Mouse (Mus musculus) layer of hippocampus, postnatal 14 days (tissue): ENCODE results near the gene Medag. TPM values are rescaled to one million over a fixed set of nuclear protein-coding genes. Genes with fewer than 3 reads are reported as not detected.
A peak's percentile ranks its signal among the peaks of the same experiment; 100 is the strongest.

Source experiments
- DNase-seq, 2 experiments: peaks; one replicate each; pipeline ENCODE4 v3.0.0; 2021 to 2022; ENCODE audit warnings: low spot score in 2 of 2, mixed read lengths in 1 of 2
- total RNA-seq, 2 experiments: library from RNA; stranded (reverse); gene quantifications; 2 replicates each; pipeline ENCODE4 v1.2.3; 2021

Medag gene
- total RNA-seq, 2 experiments from 2014 or later = 1.6 to 1.7 TPM

DNA sequence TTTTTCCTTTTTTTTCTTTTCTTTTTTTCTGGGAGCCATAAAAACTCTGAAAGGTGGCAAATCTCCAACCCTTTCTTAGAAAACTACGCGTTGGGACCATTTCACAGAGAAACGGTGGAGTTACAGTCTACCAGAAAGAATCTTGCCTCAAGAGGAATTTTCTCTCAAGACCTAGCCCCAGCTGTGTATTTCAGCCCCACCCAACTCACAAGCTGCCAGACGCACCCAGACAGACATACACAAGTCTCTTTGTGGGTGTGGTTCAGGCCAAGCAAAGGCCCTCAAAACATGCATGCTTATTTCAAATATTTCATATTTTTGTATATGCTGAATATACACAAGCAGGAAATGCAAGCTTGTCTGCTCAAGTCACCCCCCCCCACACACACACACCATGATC is 29.6 kb upstream of the Medag start:
- DNase-seq = no peak

- no peak for DNase-seq
Observed at GRCm38 (mm10) chr5:149382601-149383000, 28.9 kb upstream of the Medag start.

DNA sequence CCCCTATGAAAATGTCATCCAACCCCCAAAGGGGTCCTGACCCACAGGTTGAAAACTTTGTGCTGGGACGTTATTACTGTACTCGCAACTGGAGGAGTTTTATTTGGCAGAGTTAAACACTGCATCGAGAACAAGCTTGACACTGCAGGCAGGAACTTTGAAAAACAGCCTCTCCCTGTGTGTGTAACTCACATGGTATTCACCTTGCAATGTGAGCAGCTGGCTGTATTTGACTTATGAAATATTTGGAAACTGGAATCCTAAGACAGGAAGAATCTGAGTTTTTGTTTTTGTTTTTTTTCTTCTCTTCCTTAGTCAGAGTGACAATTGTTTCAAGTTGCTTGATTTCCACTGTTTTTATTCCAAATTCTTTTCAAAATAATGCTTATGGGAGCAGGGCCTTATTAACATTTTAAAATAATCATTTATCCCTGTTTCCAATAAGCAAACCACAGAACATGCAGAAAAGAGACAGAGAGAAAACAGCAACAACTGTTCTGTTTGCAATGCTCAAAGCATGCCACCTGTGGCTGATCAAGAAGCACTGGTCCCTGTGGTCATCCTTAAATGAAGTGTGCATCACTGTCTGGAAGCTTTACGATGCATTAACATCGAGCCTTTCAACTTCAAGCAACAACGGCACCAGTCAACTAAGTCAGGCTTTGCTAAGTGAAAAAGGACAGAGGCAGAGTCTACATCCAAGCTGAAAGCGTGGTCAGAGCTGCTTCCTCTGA is 26.2 kb upstream of the Medag start:
- no peak for DNase-seq

- no peak for DNase-seq
Observed at GRCm38 (mm10) chr5:149386294-149386850, 25.2 kb upstream of the Medag start.

GRCm38 (mm10) chr5:149388947-149389346 is 22.6 kb upstream of the Medag start:
- no peak for DNase-seq

DNA sequence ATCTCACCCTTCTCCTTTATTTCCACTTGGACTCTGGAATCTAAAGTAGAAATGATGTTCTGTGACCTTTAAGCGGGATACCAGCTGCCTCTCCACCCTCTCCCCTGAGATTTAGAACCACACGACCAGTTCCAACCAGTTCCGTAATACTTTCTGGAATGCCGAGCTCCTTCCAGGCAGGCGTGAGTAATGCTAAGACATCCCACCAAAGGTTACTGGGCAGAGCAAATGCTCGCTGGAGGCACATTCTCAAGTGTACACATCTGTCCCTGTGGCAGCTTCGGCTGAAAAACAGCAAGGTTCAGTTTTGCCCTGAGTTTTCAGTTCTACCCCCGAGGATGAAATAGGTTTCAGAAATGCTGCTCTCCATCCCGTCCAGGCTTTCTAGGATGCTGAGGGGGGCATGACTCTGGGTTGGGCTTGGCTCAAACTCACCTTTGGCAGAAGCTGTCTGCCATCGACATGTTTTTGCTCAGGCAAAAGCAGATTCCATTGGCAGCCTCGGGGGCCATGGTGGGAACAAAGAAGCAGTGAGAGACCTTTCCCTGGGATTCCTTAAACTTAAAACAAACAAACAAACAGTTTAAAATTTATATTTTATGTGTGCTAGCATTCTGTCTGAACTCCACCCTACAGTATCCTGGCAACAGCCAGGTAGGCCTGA is 21.9 kb upstream of the Medag start:
- no peak for DNase-seq

- no peak for DNase-seq
Observed at GRCm38 (mm10) chr5:149391574-149392375, 19.8 kb upstream of the Medag start.

DNA sequence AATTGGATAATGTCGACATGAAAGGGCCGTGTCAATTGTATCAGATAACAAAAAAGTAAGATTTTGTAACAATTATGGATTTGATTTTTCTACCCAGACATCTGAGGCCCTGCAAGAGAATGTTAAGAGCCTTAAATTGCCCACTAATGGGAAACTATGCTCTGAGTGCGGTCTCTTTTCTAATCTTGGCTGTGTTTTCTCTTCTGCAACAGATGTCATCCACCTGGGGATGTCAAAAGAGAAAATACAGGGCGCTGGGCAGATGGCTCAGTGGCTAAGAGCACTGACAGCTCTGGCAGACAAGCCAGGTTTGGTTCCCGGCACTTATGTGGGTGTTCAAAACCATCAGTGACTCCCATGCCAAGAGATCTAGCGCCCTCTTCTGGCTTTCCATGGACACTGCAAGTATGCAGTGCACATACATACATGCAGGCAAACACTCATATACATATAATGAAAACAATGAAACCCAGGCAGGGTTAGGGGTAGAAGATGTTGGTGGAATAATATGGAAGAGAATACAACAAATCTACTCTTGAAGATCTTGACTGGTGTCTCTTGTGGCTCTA is 19.0 kb upstream of the Medag start:
- no peak for DNase-seq

- DNase-seq = no peak
Observed at GRCm38 (mm10) chr5:149401446-149401975, 10.0 kb upstream of the Medag start.

DNA sequence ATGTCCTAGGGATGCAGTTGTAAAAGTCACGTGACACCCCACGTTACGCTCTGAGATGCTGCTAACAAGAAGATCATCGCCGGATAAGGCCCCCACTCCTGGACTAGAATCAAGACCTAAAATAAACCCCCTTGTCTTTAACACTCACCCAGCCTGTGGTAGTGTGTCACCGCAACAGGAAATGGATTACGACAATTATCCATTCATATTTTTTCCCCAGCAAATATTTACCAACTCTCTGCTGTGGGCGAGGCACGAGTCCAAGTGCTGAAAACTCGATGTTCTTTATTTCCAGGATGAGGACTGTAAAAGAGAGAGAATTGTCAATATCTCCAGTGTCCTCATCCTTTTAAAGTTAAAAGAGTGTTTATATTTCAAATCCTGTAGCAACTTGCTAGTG is 9.5 kb upstream of the Medag start:
- no peak for DNase-seq

DNA sequence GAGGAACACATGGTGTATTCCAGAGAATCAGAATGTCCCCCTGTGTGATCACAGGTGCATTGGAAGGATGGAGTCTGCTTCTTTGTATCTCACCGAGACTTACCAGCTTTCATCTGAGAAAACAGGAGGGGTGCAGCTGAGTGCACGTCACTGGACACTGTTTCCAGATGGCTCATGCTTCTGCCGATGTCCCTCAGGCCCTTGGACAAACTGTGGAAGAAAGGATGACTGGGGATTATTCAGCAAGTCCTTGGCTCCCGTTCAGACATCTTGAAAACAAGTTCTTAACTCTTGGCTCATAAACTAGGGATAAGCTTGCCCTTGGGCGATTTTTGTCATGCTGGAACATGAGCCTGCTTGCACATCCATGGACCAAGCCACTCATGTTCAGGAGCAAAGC is 8.2 kb upstream of the Medag start:
- peak in 1 of 2 experiments; percentile 24 for DNase-seq

DNA sequence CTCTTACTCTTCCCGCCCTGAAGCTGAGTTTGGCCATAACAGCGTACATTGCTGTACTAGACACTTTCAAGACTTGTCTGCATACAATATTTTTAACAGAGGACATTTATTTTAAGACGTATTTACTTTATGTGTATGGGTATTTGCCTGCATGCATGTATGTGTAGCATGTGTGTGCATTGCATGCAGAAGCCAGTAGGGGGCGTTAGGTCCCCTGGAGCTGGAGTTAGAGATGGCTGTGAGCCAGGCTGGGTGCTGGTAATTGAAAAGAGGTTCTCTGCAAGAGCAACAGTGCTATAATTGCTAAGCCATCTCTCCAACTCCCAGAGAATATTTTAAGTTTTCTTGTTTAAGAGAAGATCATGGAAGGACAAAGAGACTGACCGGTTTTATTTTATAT is 6.8 kb upstream of the Medag start:
- no peak for DNase-seq

DNA sequence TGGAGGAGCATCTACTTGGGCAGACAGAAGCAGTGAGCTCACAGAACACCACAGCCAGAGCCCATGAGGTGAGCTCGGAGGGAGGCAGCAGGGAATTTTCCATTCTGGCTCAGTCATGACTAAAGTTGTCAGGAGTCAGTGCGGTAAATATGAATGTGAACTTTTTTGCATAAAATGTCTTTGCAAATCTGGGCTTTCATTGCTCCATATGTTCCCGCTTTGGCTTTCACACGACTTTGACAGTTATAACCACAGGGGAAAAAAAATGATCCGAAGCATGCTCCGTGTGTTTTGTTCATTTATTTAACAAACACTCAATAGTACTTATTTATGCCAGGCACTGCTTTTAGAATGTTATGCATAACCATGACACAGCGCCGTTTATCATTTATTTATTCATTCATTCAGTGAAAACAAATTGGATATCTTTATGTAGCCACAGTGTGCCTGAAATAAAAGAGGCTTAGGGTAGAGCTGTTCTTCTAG is 4.7 kb upstream of the Medag start:
- DNase-seq = peak in 1 of 2 experiments; percentile 62

DNA sequence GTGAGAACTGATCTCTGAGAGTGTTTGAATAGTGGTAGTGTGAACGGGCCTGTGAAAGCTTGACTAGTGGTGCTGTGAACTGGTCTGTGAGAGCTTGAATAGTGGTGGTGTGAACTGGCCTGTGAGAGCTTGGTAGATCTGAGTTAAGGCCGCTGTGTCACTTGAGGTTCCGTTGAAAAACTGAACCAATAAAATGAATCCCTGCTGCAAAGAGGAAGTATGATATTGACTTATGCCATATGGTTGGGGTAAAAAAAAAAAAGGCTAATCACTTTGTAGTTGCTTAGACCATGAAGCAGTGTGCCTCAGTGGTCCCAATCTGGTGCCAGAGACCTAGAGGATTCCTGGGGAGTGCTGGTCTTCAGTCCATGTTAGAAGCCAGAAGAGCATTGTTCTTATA is 2.0 kb upstream of the Medag start:
- no peak for DNase-seq

GRCm38 (mm10) chr5:149412194-149412575 is 636 bp downstream of the Medag start:
- no peak for DNase-seq

DNA sequence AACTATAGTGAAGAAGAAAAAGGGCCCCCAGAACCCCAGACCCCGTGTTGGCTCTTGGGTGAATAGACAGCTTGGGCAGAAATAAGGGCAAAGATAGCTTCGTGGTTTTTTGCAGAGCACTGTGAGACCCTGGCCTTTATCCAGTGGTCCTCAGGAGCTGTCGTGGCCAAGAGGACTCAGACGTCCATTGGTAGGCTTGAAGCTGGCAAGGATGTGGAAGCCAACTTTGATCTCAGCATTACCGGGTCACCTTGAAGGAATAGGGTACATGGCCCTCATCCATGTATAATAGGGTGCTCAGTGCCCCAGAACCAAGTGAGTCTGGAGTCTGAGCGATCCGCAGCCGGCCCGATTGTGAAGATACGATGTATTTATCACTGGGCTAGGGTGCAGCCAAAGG is 1.1 kb downstream of the Medag start:
- no peak for DNase-seq

DNA sequence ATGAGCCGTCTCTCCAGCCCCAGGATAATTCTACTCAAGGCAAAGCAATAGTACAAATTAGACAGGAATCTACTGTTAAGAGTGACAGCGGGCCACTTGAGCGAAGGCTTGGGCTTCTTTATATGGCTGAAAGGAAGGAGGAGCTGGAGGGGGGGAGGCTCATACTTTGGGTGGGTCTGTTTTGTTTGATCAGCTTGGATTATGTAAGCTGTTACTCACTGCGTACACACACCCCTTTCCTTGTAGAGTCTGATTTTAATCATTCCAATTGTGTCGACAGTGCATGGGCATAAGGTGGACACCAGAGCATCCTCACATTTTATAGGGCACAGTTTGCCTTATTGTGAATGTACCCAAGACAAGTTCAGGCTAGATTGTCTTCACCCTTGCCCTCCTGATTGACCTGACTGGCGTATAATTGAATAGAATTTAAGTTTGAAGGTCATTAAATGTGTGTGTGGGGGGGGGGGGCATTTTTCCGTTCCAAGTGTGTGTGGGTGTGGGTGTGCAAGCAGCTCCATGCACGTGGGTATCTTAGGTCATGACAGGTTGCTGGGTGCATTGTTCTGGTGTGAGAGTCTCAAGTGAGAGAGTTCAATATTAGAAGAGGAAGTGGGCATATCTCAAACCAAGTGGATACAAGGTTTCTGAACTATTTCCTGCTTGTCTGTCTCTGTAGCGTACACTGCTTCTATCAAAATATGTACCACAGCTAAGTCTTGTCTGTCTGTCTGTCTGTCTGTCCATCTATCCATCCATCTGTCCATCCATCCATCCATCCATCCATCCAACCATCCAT is 3.0 kb downstream of the Medag start:
- DNase-seq = no peak

DNA sequence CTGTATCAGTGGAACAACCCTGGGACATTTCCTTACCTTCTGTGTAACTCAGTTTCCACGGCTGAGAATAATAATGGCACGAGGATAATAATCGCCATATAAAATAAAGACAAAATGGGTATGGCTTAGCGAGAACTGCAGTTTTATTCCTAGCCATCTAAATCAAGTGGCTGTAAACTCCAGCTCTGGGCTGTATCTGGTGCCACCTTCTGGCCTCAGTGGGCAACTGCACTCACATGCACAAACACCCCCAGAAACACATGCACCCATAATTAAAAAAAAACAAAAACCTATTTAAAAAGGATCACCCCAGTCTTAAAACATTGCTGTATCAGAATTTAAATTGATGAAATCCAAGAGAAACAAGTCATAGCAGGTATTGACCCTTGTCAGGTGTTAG is 5.8 kb downstream of the Medag start:
- no peak for DNase-seq

GRCm38 (mm10) chr5:149426525-149426924 is 15.0 kb downstream of the Medag start:
- DNase-seq = no peak
